Mouse (Mus musculus) neural tube, embryonic 14.5 days (tissue): ENCODE measurements around the gene Hmgb2. TPM values are rescaled to one million over a fixed set of nuclear protein-coding genes. Genes with fewer than 3 reads are reported as not detected.

Experiments used
- ATAC-seq: fragments of 200-750 bp; cut with Nextera tagmentation; 2 replicates; pipeline ENCODE4 v1.8.0; 2017; ENCODE audit warnings: low read depth, mild to moderate bottlenecking, moderate TSS enrichment, moderate library complexity
- H3K27ac ChIP-seq: fragments of 300-500 bp; sonication (generic); 2 replicates; pipeline ENCODE4 v1.5.1; 2014; ENCODE audit warnings: low read depth, mild to moderate bottlenecking, control low read depth, low read length, moderate library complexity, mixed read lengths
- H3K27me3 ChIP-seq: fragments of 300-500 bp; sonication (generic); 2 replicates; pipeline ENCODE4 v1.6.1; 2014; ENCODE audit warnings: low read length; ENCODE audit not compliant: control insufficient read depth, insufficient read depth
- H3K36me3 ChIP-seq: fragments of 300-500 bp; sonication (generic); 2 replicates; pipeline ENCODE4 v1.6.1; 2014; ENCODE audit warnings: low read length, mixed read lengths; ENCODE audit not compliant: control insufficient read depth, insufficient read depth
- H3K4me1 ChIP-seq: fragments of 300-500 bp; sonication (generic); 2 replicates; pipeline ENCODE4 v1.6.1; 2014; ENCODE audit warnings: low read length; ENCODE audit not compliant: control insufficient read depth, insufficient read depth
- H3K4me2 ChIP-seq: fragments of 300-500 bp; sonication (generic); 2 replicates; pipeline ENCODE4 v1.6.1; 2014; ENCODE audit warnings: mild to moderate bottlenecking, low read depth, low read length, control low read depth
- H3K4me3 ChIP-seq: fragments of 300-500 bp; sonication (generic); 2 replicates; pipeline ENCODE4 v1.5.1; 2014; ENCODE audit warnings: low read depth, low read length, control low read depth, mixed read lengths
- H3K9ac ChIP-seq: fragments of 300-500 bp; sonication (generic); replicated peaks from 2 replicates; pipeline ENCODE4 v1.6.1; 2014; ENCODE audit warnings: low read depth, mild to moderate bottlenecking, control low read depth, low read length, mixed read lengths
- H3K9me3 ChIP-seq: fragments of 300-500 bp; sonication (generic); 2 replicates; pipeline ENCODE4 v1.6.1; 2016; ENCODE audit warnings: low read length; ENCODE audit not compliant: control insufficient read depth
- WGBS: fragments of 180-500 bp; shearing (Covaris S2); extraction: QIAGEN DNeasy Blood & Tissue Kit; methylation state at CpG from one replicate; pipeline ENCODE4 v1.1.7; 2014; 5-methylcytosine and 5-hydroxymethylcytosine counted together
- polyA plus RNA-seq: library from polyadenylated mRNA; unstranded; fragments of >200 nt; fragmentation: Nextera tagmentation; extraction: Ambion mirVana; gene quantifications from 2 replicates; pipeline ENCODE4 v1.2.1, GENCODE M21; 2014

Gene Hmgb2
- polyA plus RNA-seq, 1 experiment from 2014 or later = 24.7 TPM

DNA sequence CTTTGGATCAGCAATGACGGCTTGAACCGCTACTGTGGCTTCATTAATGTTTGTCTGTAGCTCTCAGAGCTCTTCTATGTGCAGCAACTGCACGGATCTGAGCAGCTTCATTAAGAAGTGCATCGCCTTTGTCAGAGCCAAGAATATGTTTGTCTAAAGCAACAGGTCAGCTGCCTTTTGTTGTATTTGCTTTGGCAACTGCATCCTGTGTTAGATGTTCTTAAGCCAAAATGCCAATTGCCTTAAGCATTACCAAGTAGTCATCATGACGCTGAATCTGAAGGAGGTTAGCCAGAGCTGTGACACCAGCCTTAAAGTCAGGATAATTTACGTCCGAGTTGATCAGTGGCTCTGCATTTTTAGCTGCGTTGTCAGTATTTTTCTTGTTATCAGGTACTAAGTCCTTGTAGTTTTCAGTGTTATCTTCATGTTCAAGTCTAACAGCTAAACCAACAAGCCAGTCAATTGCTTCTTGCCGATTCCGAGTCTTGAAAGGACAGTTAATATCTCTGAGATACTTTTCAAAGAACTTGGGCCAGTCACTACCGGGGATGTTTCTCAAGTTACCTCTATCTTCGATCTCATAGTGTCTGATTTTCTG is 8.6 kb downstream of the Hmgb2 start:
- H3K4me2 ChIP-seq = no peak overlapping the region
- 88% methylated on average over 12 of the region's 12 CpGs for WGBS
- no peaks in the 10 kb centered on the region for H3K27me3 ChIP-seq
- no peak for ATAC-seq
- no peak overlapping the region for H3K27ac ChIP-seq
- no peak overlapping the region for H3K9ac ChIP-seq
- no peak overlapping the region for H3K4me3 ChIP-seq
- no peaks in the 10 kb centered on the region for H3K9me3 ChIP-seq
- H3K36me3 ChIP-seq = no peaks in the 10 kb centered on the region
- H3K4me1 ChIP-seq = no peaks in the 10 kb centered on the region

DNA sequence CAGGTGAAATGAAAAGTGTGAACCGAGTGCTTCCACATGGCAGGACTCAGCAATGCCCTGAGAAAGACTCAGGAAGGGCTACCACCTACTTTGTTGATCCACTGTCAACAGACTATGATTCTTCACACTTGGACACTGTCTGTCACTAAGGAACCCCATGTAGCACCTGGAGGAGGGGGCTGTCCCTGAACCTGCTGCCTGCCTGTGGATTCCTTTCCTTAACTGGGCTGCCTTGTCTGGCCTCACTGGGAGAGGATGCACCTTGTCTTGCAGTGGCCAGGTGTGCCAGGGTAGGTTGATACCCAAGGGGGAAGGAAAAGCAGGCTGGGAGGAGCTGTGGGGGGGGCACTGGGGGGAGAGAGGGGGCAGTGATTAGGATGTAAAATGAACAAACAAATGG is 16.3 kb downstream of the Hmgb2 start:
- Histone ChIP-seq H3K36me3 (no peaks in the 10 kb centered on the region), H3K4me2 (no peak overlapping the region), H3K4me3 (no peak overlapping the region), H3K27me3 (no peaks in the 10 kb centered on the region), H3K9ac (no peak overlapping the region), H3K27ac (no peak overlapping the region), H3K9me3 (no peaks in the 10 kb centered on the region), H3K4me1 (no peaks in the 10 kb centered on the region)
- ATAC-seq = no peak
- 97% methylated on average over 1 of the region's 1 CpGs for WGBS

DNA sequence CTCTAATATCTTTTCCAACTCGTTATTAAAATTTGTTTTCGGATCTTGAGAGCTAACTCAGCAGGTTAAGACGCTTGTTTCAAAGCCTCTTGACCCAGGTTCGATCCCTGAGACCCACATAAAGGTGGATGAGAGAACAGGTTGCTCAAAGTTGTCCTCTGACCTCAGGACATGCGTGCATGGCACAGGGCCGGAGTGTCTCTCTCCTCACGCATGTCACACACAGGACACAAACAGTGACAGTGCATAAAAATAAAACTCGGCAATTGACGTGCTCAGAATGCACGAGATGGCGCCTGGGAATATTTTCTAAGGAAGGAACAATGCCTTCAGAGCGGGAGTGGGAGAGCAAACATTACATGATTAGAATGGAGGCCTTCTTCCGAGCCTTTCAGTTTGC is 18.5 kb downstream of the Hmgb2 start:
- no peak for ATAC-seq
- H3K4me2 ChIP-seq = no peak overlapping the region
- H3K9ac ChIP-seq = no peak overlapping the region
- WGBS = 89% methylated on average over 13 of the region's 13 CpGs
- H3K27me3 ChIP-seq = no peaks in the 10 kb centered on the region
- no peaks in the 10 kb centered on the region for H3K4me1 ChIP-seq
- no peaks in the 10 kb centered on the region for H3K9me3 ChIP-seq
- no peak overlapping the region for H3K4me3 ChIP-seq
- H3K27ac ChIP-seq = no peak overlapping the region
- H3K36me3 ChIP-seq = no peaks in the 10 kb centered on the region

DNA sequence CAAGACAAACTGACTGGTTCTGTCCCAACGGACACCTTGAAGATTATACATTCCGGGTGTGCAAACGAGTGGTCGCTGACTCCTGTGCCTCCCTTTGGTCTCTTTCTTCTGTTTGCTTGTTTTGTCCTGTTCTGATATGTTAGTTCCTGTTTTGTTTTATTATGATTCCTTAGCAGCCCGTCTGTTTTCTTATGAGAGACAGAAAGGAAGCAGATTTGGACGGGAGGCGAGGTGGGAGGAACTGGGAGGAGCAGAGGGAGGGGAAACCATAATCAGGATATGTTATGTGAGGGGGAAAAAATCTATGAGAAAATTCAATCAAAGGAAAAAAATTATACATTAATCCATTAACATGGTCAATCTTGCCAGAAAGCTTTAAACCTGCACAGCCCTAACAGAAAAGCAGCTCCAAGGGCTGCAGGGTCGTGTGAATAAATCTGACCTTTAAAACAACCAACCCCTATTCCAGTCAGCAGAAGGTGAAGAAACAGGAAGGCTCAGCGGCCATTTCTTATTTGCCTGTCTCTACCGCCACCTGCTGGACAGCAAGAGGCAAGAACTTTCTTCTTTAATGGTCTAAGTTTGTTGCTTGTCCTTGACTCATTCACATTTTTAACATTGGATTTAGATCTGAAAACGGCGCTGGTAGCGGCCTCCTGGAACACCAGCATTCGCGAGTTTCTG is 19.1 kb downstream of the Hmgb2 start:
- 44% methylated on average over 15 of the region's 15 CpGs for WGBS
- peak; percentile 68; the same call in 1 of the 2 replicates for ATAC-seq
- Histone ChIP-seq H3K27me3 (no peaks in the 10 kb centered on the region), H3K27ac (no peak overlapping the region), H3K4me2 (no peak overlapping the region), H3K4me1 (no peaks in the 10 kb centered on the region), H3K36me3 (peaks cover 1% of the 10 kb centered on the region), H3K9me3 (no peaks in the 10 kb centered on the region), H3K4me3 (no peak overlapping the region), H3K9ac (no peak overlapping the region)

DNA sequence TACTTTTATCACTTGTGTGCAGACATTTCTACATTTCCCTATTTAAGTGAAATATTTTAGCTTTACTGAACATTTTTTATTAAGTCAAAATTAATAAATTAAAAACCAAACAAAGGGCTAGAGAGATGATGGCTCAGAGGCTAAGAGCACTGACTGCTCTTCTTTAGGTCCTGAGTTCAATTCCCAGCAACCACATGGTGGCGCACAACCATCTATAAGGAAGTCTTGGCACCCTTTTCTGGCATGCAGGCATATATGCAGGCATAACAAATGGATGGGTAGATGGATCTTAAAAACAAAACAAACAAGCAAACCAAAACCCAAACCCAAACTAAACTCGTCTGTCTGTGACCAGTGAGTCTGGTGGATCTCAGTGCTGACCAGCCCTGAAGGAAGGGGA is 20.5 kb downstream of the Hmgb2 start:
- Histone ChIP-seq H3K27me3 (no peaks in the 10 kb centered on the region), H3K4me1 (no peaks in the 10 kb centered on the region), H3K4me2 (no peak overlapping the region), H3K9me3 (no peaks in the 10 kb centered on the region), H3K36me3 (peaks cover 3% of the 10 kb centered on the region), H3K9ac (no peak overlapping the region), H3K27ac (no peak overlapping the region), H3K4me3 (no peak overlapping the region)
- no peak; the same call in 1 of the 2 replicates for ATAC-seq
- WGBS = 71% methylated on average over 2 of the region's 2 CpGs

DNA sequence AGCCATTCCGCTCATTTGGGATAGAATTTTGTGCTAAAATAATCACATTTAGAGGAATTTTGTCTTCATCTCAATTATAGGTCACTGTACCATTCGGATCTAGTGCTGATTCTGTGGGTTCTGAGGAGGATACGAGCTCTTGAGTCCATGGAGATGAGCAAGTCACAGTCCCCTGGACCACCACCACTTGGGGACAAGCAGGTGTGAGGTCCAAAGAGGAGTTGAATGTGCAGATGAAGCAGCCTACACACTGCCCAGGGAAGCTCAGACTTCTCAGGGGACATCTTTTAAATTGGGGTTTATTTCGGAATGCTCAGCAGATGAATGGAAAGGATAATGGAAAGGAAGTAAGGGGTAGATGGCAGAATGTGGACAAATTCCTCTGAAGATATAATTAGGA is 21.4 kb downstream of the Hmgb2 start:
- 91% methylated on average over 4 of the region's 4 CpGs for WGBS
- H3K4me1 ChIP-seq = no peaks in the 10 kb centered on the region
- no peak overlapping the region for H3K27ac ChIP-seq
- no peak overlapping the region for H3K9ac ChIP-seq
- peaks cover 3% of the 10 kb centered on the region for H3K36me3 ChIP-seq
- no peaks in the 10 kb centered on the region for H3K9me3 ChIP-seq
- H3K4me2 ChIP-seq = no peak overlapping the region
- no peak overlapping the region for H3K4me3 ChIP-seq
- ATAC-seq = no peak
- H3K27me3 ChIP-seq = no peaks in the 10 kb centered on the region

DNA sequence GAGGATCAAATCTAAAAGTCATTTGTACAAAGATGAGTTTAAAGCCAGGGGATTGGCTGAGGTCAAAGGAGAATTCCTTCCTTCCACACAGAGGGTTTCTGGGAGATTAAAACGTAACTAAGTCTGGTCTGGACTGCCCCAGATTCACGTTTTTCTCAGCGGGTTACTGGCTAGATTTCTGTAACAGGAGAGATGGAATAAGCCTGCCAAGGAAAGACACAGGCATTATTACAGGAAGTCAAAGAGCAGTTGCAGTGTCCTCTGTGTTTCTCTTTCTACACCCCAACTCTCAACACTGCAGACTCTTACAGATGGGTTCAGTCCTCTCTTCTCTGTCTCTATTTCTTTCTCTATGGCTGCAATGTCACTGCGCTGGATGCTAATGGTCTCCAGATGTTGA is 22.8 kb downstream of the Hmgb2 start:
- H3K4me3 ChIP-seq = no peak overlapping the region
- no peaks in the 10 kb centered on the region for H3K9me3 ChIP-seq
- WGBS = 83% methylated on average over 4 of the region's 4 CpGs
- no peak for ATAC-seq
- H3K4me2 ChIP-seq = no peak overlapping the region
- no peak overlapping the region for H3K9ac ChIP-seq
- no peaks in the 10 kb centered on the region for H3K27me3 ChIP-seq
- no peaks in the 10 kb centered on the region for H3K4me1 ChIP-seq
- H3K27ac ChIP-seq = no peak overlapping the region
- H3K36me3 ChIP-seq = peaks cover 3% of the 10 kb centered on the region

DNA sequence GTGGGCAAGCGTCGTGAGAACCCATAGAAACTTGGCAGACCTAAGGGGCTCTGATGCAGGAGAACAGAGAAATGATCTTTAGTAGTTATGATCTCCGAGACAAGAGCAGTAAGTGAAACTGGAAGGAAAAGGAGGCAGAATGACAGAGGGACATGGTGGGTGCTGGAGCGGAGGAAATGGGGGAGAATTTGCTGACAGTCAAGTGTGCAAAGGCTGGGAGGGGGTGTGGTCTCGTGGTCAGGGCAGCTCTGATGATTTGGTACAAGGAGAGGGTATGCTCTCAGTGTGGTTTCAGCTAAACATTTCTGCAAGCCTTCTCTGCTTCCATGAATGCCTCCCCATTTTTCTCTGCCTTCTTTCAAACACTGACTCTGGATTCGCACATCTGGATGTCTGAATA is 24.5 kb downstream of the Hmgb2 start:
- ATAC-seq = no peak
- WGBS = 95% methylated on average over 6 of the region's 6 CpGs
- H3K27ac ChIP-seq = no peak overlapping the region
- peaks cover 3% of the 10 kb centered on the region for H3K36me3 ChIP-seq
- H3K4me3 ChIP-seq = no peak overlapping the region
- no peaks in the 10 kb centered on the region for H3K4me1 ChIP-seq
- H3K9ac ChIP-seq = no peak overlapping the region
- H3K27me3 ChIP-seq = no peaks in the 10 kb centered on the region
- H3K4me2 ChIP-seq = no peak overlapping the region
- no peaks in the 10 kb centered on the region for H3K9me3 ChIP-seq

DNA sequence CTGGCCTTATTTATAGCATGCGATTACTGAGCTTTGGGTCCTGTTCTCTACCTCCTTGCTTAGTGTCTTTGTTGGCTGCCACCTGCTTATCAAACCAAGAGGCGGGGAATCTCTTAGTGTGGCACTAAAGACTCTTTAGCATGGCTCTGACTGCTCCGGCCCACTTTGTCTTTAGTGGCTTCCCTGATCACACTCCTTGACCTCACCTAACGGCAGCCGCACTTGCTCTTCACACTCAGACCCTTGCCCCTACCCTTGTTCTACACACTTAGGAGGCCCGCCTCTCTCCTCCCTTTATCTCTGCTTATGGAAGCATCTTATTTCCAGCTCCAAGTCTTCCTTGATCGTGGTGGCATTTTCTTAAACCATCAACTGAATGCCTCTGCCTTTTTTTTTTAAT is 26.9 kb downstream of the Hmgb2 start:
- no peaks in the 10 kb centered on the region for H3K27me3 ChIP-seq
- H3K36me3 ChIP-seq = peaks cover 3% of the 10 kb centered on the region
- no peak overlapping the region for H3K9ac ChIP-seq
- no peak overlapping the region for H3K4me3 ChIP-seq
- no peaks in the 10 kb centered on the region for H3K4me1 ChIP-seq
- H3K9me3 ChIP-seq = no peaks in the 10 kb centered on the region
- 93% methylated on average over 7 of the region's 7 CpGs for WGBS
- no peak for ATAC-seq
- H3K27ac ChIP-seq = no peak overlapping the region
- no peak overlapping the region for H3K4me2 ChIP-seq
